Mouse (Mus musculus): Measurements from ENCODE around the gene Slc9a8.

- TF ChIP-seq CTCF (IDR thresholded peaks at IDR 0.05; ENCODE audit: low read depth) (no peak), EP300 (IDR thresholded peaks at IDR 0.05; ENCODE audit: low read depth) (no peak)
Measured at GRCm38 (mm10) chr2:167479501-167479900, 58.0 kb downstream of the Slc9a8 start.

All from liver, postnatal 0 days (tissue).